Mouse (Mus musculus) forebrain, embryonic 11.5 days (tissue): ENCODE results near the gene Zmynd8. TPM values are rescaled to one million over a fixed set of nuclear protein-coding genes. Genes with fewer than 3 reads are reported as not detected.
A peak's percentile ranks its signal among the peaks of the same experiment; 100 is the strongest.

ENCODE experiments used
- ATAC-seq: fragments of 200-750 bp; cut with Nextera tagmentation; replicated peaks from 2 replicates; pipeline ENCODE4 v1.8.0; 2017; ENCODE audit warnings: moderate TSS enrichment; ENCODE audit not compliant: low FRiP score
- DNase-seq: peaks from one replicate; pipeline ENCODE4 v3.0.0-alpha.2; 2017; ENCODE audit warnings: low spot score
- H3K27ac ChIP-seq: fragments of 300-500 bp; sonication (generic); 2 replicates; pipeline ENCODE4 v1.5.1; 2014; ENCODE audit warnings: low read depth, low read length
- H3K27me3 ChIP-seq: fragments of 300-500 bp; sonication (generic); 2 replicates; pipeline ENCODE4 v1.6.1; 2014; ENCODE audit warnings: mild to moderate bottlenecking, low read length, mixed read lengths; ENCODE audit not compliant: control insufficient read depth, insufficient read depth
- H3K36me3 ChIP-seq: fragments of 300-500 bp; sonication (generic); 2 replicates; pipeline ENCODE4 v1.6.1; 2014; ENCODE audit warnings: mild to moderate bottlenecking, low read length, moderate library complexity, mixed read lengths; ENCODE audit not compliant: control insufficient read depth, insufficient read depth
- H3K4me1 ChIP-seq: fragments of 300-500 bp; sonication (generic); replicated peaks from 2 replicates; pipeline ENCODE4 v1.6.1; 2014; ENCODE audit warnings: low read length, mixed read lengths; ENCODE audit not compliant: control insufficient read depth, insufficient read depth
- H3K4me2 ChIP-seq: fragments of 300-500 bp; sonication (generic); 2 replicates; pipeline ENCODE4 v1.6.1; 2014; ENCODE audit warnings: low read depth, mild to moderate bottlenecking, low read length, moderate library complexity, mixed read lengths; ENCODE audit not compliant: severe bottlenecking
- H3K4me3 ChIP-seq: fragments of 300-500 bp; sonication (generic); 2 replicates; pipeline ENCODE4 v1.5.1; 2014; ENCODE audit warnings: low read depth, low read length
- H3K9ac ChIP-seq: fragments of 300-500 bp; sonication (generic); 2 replicates; pipeline ENCODE4 v1.6.1; 2014; ENCODE audit warnings: low read length
- H3K9me3 ChIP-seq: fragments of 300-500 bp; sonication (generic); 2 replicates; pipeline ENCODE4 v1.6.1; 2016; ENCODE audit warnings: low read length, mixed read lengths; ENCODE audit not compliant: control insufficient read depth
- WGBS: fragments of 180-500 bp; shearing (Covaris S2); extraction: QIAGEN DNeasy Blood & Tissue Kit; methylation state at CpG from one replicate; pipeline ENCODE4 v1.1.7; 2014; 5-methylcytosine and 5-hydroxymethylcytosine counted together
- polyA plus RNA-seq: library from polyadenylated mRNA; unstranded; fragments of >200 nt; fragmentation: Nextera tagmentation; extraction: Ambion mirVana; gene quantifications from 2 replicates; pipeline ENCODE4 v1.2.1, GENCODE M21; 2014

Gene Zmynd8
- polyA plus RNA-seq, 1 experiment from 2014 or later: 61.5 TPM

- Histone ChIP-seq H3K4me1 (0 out of 2 replicates have a peak, but pooled peaks cover 2% of the 10 kb centered on the region), H3K27me3 (no peaks in the 10 kb centered on the region), H3K4me2 (no peak overlapping the region), H3K4me3 (no peak overlapping the region), H3K9me3 (no peaks in the 10 kb centered on the region), H3K9ac (no peak overlapping the region), H3K36me3 (no peaks in the 10 kb centered on the region; the same call in 1 of the 2 replicates), H3K27ac (no peak overlapping the region)
- ATAC-seq (no peak), DNase-seq (no peak)
- WGBS: 96% methylated on average over 15 of the region's 15 CpGs
These were observed 76.3 kb downstream of the Zmynd8 start for GRCm38 (mm10) chr2:165822478-165822877.

- H3K27ac ChIP-seq: no peak overlapping the region
These were observed 77.1 kb downstream of the Zmynd8 start for GRCm38 (mm10) chr2:165821671-165822070.

GRCm38 (mm10) chr2:165820504-165821095 lies 78.2 kb downstream of the Zmynd8 start:
- no peak overlapping the region for H3K4me3 ChIP-seq
- no peak overlapping the region for H3K9ac ChIP-seq
- ATAC-seq (no peak), DNase-seq (no peak)
- 87% methylated on average over 15 of the region's 15 CpGs for WGBS
- H3K4me2 ChIP-seq: no peak overlapping the region
- H3K36me3 ChIP-seq: no peaks in the 10 kb centered on the region; the same call in 1 of the 2 replicates
- no peak overlapping the region for H3K27ac ChIP-seq
- no peaks in the 10 kb centered on the region for H3K4me1 ChIP-seq
- H3K27me3 ChIP-seq: no peaks in the 10 kb centered on the region
- no peaks in the 10 kb centered on the region for H3K9me3 ChIP-seq

More at GRCm38 (mm10) chr2:165821671-165822070, 77.1 kb downstream of the Zmynd8 start:
- no peaks in the 10 kb centered on the region; the same call in 1 of the 2 replicates for H3K36me3 ChIP-seq
- no peak overlapping the region for H3K9ac ChIP-seq
- 0 out of 2 replicates have a peak, but pooled peaks cover 2% of the 10 kb centered on the region for H3K4me1 ChIP-seq
- no peak overlapping the region for H3K4me3 ChIP-seq
- H3K9me3 ChIP-seq: no peaks in the 10 kb centered on the region
- no peak for DNase-seq
- H3K27me3 ChIP-seq: no peaks in the 10 kb centered on the region
- WGBS: 90% methylated on average over 12 of the region's 12 CpGs
- H3K4me2 ChIP-seq: no peak overlapping the region
- ATAC-seq: no peak

- H3K4me3 ChIP-seq: no peak overlapping the region
- no peaks in the 10 kb centered on the region for H3K9me3 ChIP-seq
- H3K27me3 ChIP-seq: no peaks in the 10 kb centered on the region
- ATAC-seq (no peak), DNase-seq (no peak)
- 89% methylated on average over 3 of the region's 3 CpGs for WGBS
- H3K27ac ChIP-seq: no peak overlapping the region
- no peaks in the 10 kb centered on the region for H3K4me1 ChIP-seq
- H3K36me3 ChIP-seq: no peaks in the 10 kb centered on the region; the same call in 1 of the 2 replicates
- no peak overlapping the region for H3K9ac ChIP-seq
- no peak overlapping the region for H3K4me2 ChIP-seq
These were observed 78.7 kb downstream of the Zmynd8 start for GRCm38 (mm10) chr2:165820073-165820472.

DNA sequence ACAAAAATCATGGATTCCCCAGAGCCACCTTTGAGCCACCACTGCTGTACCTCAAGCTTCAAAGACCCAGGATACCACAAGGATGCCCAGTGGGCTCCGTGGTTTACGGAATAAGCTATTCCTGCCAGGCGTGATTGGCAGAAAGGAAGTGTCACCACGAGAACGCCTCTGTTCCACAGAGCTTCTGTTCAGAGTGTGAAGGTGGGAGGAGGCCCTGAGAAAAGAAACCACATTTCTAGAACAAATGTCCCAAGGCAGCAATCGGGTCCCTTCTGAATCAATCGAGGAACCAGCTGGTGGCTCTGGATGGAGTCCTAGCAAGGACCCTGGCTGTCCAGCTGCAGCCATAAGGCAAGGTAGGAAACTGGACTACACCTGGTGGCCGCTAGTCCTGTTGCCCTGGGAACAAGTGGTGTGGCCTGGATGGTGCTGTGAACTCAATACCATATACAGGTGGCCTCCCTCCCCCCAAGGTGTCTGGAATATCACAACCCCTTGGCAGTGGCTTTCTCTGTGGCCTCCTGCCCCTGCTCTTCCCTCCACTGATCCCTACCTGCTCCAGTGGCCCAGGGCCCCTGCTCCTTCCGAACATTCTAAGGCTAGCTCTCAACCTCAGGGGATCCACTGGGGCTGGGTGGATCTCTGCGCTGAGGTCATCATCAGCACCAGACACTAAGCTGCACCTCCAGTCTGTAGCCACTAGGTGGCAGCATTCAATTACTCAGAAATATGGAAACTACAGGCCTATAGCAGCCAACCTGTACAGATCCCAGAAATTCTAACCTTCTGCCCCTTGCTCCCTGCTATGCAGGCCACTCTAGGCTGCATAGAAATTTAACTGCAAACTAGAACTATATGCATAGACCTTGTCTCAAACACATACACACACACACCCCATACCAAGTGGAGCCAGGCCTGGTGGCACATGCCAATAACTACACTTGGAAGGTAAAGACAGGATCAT lies 79.5 kb downstream of the Zmynd8 start:
- H3K36me3 ChIP-seq: no peaks in the 10 kb centered on the region; the same call in 1 of the 2 replicates
- DNase-seq (peak; percentile 65), ATAC-seq (peak; percentile 69)
- H3K27ac ChIP-seq: no peak overlapping the region
- no peaks in the 10 kb centered on the region for H3K9me3 ChIP-seq
- H3K27me3 ChIP-seq: no peaks in the 10 kb centered on the region
- H3K4me1 ChIP-seq: no peaks in the 10 kb centered on the region
- H3K9ac ChIP-seq: no peak overlapping the region
- 83% methylated on average over 10 of the region's 10 CpGs for WGBS
- H3K4me2 ChIP-seq: no peak overlapping the region
- H3K4me3 ChIP-seq: no peak overlapping the region

GRCm38 (mm10) chr2:165818570-165818969 lies 80.2 kb downstream of the Zmynd8 start:
- Histone ChIP-seq H3K9me3 (no peaks in the 10 kb centered on the region), H3K27me3 (no peaks in the 10 kb centered on the region), H3K4me2 (no peak overlapping the region), H3K36me3 (no peaks in the 10 kb centered on the region; the same call in 1 of the 2 replicates), H3K4me1 (no peaks in the 10 kb centered on the region), H3K27ac (no peak overlapping the region), H3K4me3 (no peak overlapping the region), H3K9ac (no peak overlapping the region)
- no peak for DNase-seq
- WGBS: 91% methylated on average over 6 of the region's 6 CpGs
- no peak for ATAC-seq

DNA sequence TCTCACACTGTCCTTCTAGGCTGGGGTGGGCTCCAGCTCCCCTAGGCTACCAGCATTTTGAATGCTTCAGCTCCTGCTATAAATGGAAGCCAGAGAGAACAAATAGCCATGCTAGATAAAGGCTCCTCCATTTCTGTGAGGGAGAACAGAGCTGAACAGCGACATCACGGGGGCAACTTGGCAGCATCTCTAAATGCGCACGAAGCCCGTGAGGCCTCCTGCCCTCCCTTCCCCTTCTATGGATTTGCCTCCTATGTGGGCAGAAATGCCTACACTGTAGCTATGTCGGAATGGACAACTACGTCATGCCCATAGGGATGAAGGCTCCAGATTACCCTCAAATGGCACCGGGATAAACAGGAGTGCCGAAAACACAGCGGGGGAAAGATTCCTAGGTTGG lies 81.4 kb downstream of the Zmynd8 start:
- Histone ChIP-seq H3K36me3 (no peaks in the 10 kb centered on the region; the same call in 1 of the 2 replicates), H3K27me3 (no peaks in the 10 kb centered on the region), H3K9ac (no peak overlapping the region), H3K4me2 (no peak overlapping the region), H3K9me3 (no peaks in the 10 kb centered on the region), H3K27ac (no peak overlapping the region), H3K4me3 (no peak overlapping the region), H3K4me1 (no peaks in the 10 kb centered on the region)
- no peak for DNase-seq
- no peak for ATAC-seq
- WGBS: 94% methylated on average over 10 of the region's 10 CpGs

DNA sequence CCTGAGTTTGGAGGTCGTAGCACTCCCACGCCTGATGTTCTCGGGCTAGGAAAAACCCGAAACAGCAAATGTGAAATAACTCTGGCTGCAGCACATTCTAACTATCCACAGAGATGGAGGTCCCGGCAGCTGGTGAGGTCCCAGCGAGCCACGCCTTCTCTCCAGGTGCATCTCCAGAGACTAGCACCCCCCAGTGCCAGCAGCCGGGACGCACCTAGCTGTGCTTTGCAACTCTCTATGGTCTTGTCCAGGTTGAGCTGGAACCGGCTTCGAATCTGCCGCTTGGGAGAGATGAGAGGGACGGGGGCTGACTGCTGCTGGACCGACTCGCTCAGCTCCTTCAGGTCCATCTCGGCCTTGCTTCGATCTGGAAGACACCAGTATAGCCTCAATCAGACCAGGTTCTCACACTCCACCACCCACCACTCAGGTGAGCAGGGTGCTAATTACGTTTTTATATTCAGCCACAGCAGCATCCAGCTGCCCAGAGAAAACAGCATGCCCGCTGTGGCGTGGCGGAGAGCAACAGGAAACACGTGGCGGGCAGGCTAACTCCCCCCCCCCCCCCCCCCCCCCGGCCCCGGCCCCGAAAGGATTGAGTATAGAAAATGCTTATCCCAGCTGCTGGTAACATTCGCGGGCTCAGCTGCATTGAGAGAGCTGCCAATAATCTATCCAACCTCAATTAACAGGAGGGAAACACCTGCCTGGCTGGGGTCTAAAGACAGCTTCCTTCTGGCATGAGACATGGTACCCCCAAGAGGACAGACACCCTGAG lies 83.5 kb downstream of the Zmynd8 start:
- H3K4me3 ChIP-seq: no peak overlapping the region
- H3K36me3 ChIP-seq: no peaks in the 10 kb centered on the region; the same call in 1 of the 2 replicates
- H3K27me3 ChIP-seq: no peaks in the 10 kb centered on the region
- ATAC-seq (no peak), DNase-seq (no peak)
- no peaks in the 10 kb centered on the region for H3K9me3 ChIP-seq
- H3K27ac ChIP-seq: no peak overlapping the region
- H3K4me2 ChIP-seq: no peak overlapping the region
- H3K9ac ChIP-seq: no peak overlapping the region
- H3K4me1 ChIP-seq: no peaks in the 10 kb centered on the region
- 89% methylated on average over 27 of the region's 28 CpGs for WGBS
